7 mouse cellular contexts compared by ENCODE assay signal in genomic region chr10:34297980-34298753, GRCm38 (mm10). TPM values are rescaled to one million over a fixed set of nuclear protein-coding genes. Genes with fewer than 3 reads are reported as not detected.
DNase-seq lines count a peak whose midpoint lies in the region; ATAC-seq and TF ChIP-seq lines count a peak whose summit lies in the region.

No protein-coding gene starts in this region.

- H3K9ac ChIP-seq in heart, embryonic 12.5 days: peak overlapping the region; percentile 84
- H3K9ac ChIP-seq in limb, embryonic 15.5 days: peak overlapping the region; percentile 55
- peak overlapping the region; percentile 52 for H3K9ac ChIP-seq in stomach, embryonic 14.5 days (replicated peaks; ENCODE audit: low read depth, low read length)

- 54% methylated on average over 25 of the region's 25 CpGs for WGBS in spleen, adult 2 months
- 44% methylated on average over 25 of the region's 25 CpGs for whole genome bisulfite sequencing in heart, embryonic 12.5 days
- WGBS in limb, embryonic 15.5 days: 45% methylated on average over 25 of the region's 25 CpGs
- WGBS in stomach, embryonic 14.5 days: 45% methylated on average over 25 of the region's 25 CpGs

- H3K4me3 ChIP-seq in spleen, adult 2 months (ENCODE audit: extremely low read depth, insufficient read depth, insufficient read length): peak overlapping the region; percentile 74
- H3K4me3 ChIP-seq in heart, embryonic 12.5 days: peak overlapping the region; percentile 88
- peak overlapping the region; percentile 71 for H3K4me3 ChIP-seq in limb, embryonic 15.5 days
- H3K4me3 ChIP-seq in stomach, embryonic 14.5 days (ENCODE audit: low read depth, low read length): peak overlapping the region; percentile 53

- H3K4me2 ChIP-seq in heart, embryonic 12.5 days: peak overlapping the region; percentile 96
- H3K4me2 ChIP-seq in limb, embryonic 15.5 days: peak overlapping the region; percentile 72
- H3K4me2 ChIP-seq in stomach, embryonic 14.5 days (replicated peaks; ENCODE audit: low read depth, low read length): peak overlapping the region; percentile 89

- TF ChIP-seq POLR2A in spleen, adult 2 months (IDR thresholded peaks at IDR 0.05; ENCODE audit: low read depth, low read length): no peak

- H3K9me3 ChIP-seq in heart, embryonic 12.5 days (replicated peaks): no peaks in the 10 kb centered on the region
- H3K9me3 ChIP-seq in limb, embryonic 15.5 days: no peaks in the 10 kb centered on the region
- no peaks in the 10 kb centered on the region for H3K9me3 ChIP-seq in stomach, embryonic 14.5 days (ENCODE audit: control insufficient read depth, low read depth, low read length)

- peak overlapping the region; percentile 59 for H3K27ac ChIP-seq in spleen, adult 2 months (ENCODE audit: insufficient read depth, low read length)
- no peak overlapping the region for H3K27ac ChIP-seq in heart, embryonic 12.5 days (ENCODE audit: poor library complexity, severe bottlenecking)
- peak overlapping the region; percentile 86 for H3K27ac ChIP-seq in limb, embryonic 15.5 days
- H3K27ac ChIP-seq in stomach, embryonic 14.5 days (ENCODE audit: low read length): peak overlapping the region; percentile 61; the same call in 1 of the 2 replicates

- DNase-seq in spleen, adult 2 months (ENCODE audit: low read depth in 1 of 2, low spot score in 2 of 2): no peak
- no peak for DNase-seq in spleen, postnatal 14 days (ENCODE audit: low spot score in 2 of 2)
- no peak for DNase-seq in testis, postnatal 10 days (ENCODE audit: low spot score)

- no peaks in the 10 kb centered on the region for H3K27me3 ChIP-seq in spleen, adult 2 months (ENCODE audit: control insufficient read depth, insufficient read depth, low read length)
- H3K27me3 ChIP-seq in heart, embryonic 12.5 days (replicated peaks): no peaks in the 10 kb centered on the region
- no peaks in the 10 kb centered on the region for H3K27me3 ChIP-seq in limb, embryonic 15.5 days
- no peaks in the 10 kb centered on the region for H3K27me3 ChIP-seq in stomach, embryonic 14.5 days (ENCODE audit: control insufficient read depth, insufficient read depth, low read length)

- H3K4me1 ChIP-seq in spleen, adult 2 months (ENCODE audit: control insufficient read depth, insufficient read depth, insufficient read length): peaks cover 12% of the 10 kb centered on the region; the same call in 1 of the 2 replicates
- H3K4me1 ChIP-seq in heart, embryonic 12.5 days (replicated peaks): peaks cover 42% of the 10 kb centered on the region
- H3K4me1 ChIP-seq in limb, embryonic 15.5 days: peaks cover 29% of the 10 kb centered on the region
- H3K4me1 ChIP-seq in stomach, embryonic 14.5 days (ENCODE audit: control insufficient read depth, insufficient read depth, low read length): peaks cover 24% of the 10 kb centered on the region

- peaks cover 2% of the 10 kb centered on the region; the same call in 1 of the 2 replicates for H3K36me3 ChIP-seq in spleen, adult 2 months (ENCODE audit: control insufficient read depth, insufficient read depth, low read length)
- no peaks in the 10 kb centered on the region for H3K36me3 ChIP-seq in heart, embryonic 12.5 days
- no peaks in the 10 kb centered on the region for H3K36me3 ChIP-seq in limb, embryonic 15.5 days
- no peaks in the 10 kb centered on the region for H3K36me3 ChIP-seq in stomach, embryonic 14.5 days (ENCODE audit: control insufficient read depth, insufficient read depth, low read length)

- no peak for TF ChIP-seq CTCF in spleen, adult 2 months (IDR thresholded peaks at IDR 0.05; ENCODE audit: extremely low read depth, insufficient read depth, insufficient read length, insufficient replicate concordance)

- ATAC-seq in common myeloid progenitor, adult 5-6 weeks (replicated peaks; ENCODE audit: low read depth, poor library complexity, severe bottlenecking): peak; percentile 13
- ATAC-seq in heart, embryonic 12.5 days (ENCODE audit: insufficient number of reproducible peaks, low FRiP score): no peak
- ATAC-seq in limb, embryonic 15.5 days (ENCODE audit: insufficient number of reproducible peaks, low FRiP score, low TSS enrichment, low read depth): no peak
- ATAC-seq in stomach, embryonic 14.5 days (ENCODE audit: insufficient number of reproducible peaks, insufficient read depth, low FRiP score, low read depth): peak; percentile 14; the same call in 1 of the 2 replicates

RNA-seq across cellular contexts. Expression of gene Tspyl4, which starts 0.9 kb away (rescaled TPM):
- polyA plus RNA-seq in spleen, adult 2 months (2012; rRNA removed): 4.0 TPM in 2 replicates
- 1.7 and 1.8 TPM in 2 replicates for total RNA-seq in common myeloid progenitor, adult 5-6 weeks (2017)
- 25.6 and 27.5 TPM in 2 replicates for polyA plus RNA-seq in heart, embryonic 12.5 days (2016; fragmentation: Nextera tagmentation; extraction: Ambion mirVana)
- polyA plus RNA-seq in limb, embryonic 15.5 days (2015; fragmentation: Nextera tagmentation; extraction: Ambion mirVana): 15.3 and 17.0 TPM in 2 replicates
- 9.8 and 10.7 TPM in 2 replicates for polyA plus RNA-seq in stomach, embryonic 14.5 days (2014; fragmentation: Nextera tagmentation; extraction: Ambion mirVana)

RNA-seq across cellular contexts. Expression of gene Tspyl1, which starts 16.2 kb away (rescaled TPM):
- polyA plus RNA-seq in spleen, adult 2 months (2012; rRNA removed): 19.5 and 24.6 TPM in 2 replicates
- total RNA-seq in common myeloid progenitor, adult 5-6 weeks (2017): 54.7 and 57.7 TPM in 2 replicates
- polyA plus RNA-seq in heart, embryonic 12.5 days (2016; fragmentation: Nextera tagmentation; extraction: Ambion mirVana): 81.2 and 85.1 TPM in 2 replicates
- 81.0 and 83.2 TPM in 2 replicates for polyA plus RNA-seq in limb, embryonic 15.5 days (2015; fragmentation: Nextera tagmentation; extraction: Ambion mirVana)
- polyA plus RNA-seq in stomach, embryonic 14.5 days (2014; fragmentation: Nextera tagmentation; extraction: Ambion mirVana): 55.0 and 56.3 TPM in 2 replicates

Comparison
In these comparisons a context has a peak if more than half of its experiments do, and no peak if none do; other contexts are left out.
1. ATAC-seq: peak in common myeloid progenitor, adult 5-6 weeks (single experiment) and stomach, embryonic 14.5 days (single experiment); none in heart, embryonic 12.5 days (single experiment) and limb, embryonic 15.5 days (single experiment).
2. Peak in every context shown above with its lines, with median percentiles within 50 percentile points of each other: H3K4me3 ChIP-seq, H3K4me2 ChIP-seq and H3K9ac ChIP-seq.